Mouse (Mus musculus): ENCODE measurements around the gene Ofcc1. TPM values are rescaled to one million over a fixed set of nuclear protein-coding genes. Genes with fewer than 3 reads are reported as not detected.

Ofcc1 gene
- polyA plus RNA-seq, 1 experiment: not detected

DNA sequence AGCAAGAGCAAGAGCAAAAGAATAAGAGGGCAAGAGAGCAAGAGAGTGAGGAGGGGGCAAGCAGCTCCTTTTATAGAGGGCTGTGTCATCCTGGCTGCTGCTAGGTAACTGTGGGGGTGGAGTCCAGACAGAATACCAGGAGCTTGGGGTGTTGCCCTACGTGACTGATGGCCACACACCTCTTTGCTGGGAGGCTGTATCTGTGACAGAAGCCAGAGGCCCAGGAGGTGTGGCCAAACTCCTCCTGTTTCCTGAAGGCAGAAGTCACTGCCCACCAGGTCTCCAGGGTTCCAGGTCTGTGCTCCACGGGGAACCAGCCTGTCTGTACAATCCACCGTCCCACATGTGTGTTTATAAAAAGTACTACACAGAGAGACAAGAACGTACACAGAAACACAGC is 558 bp downstream of the Ofcc1 start:
- Histone ChIP-seq H3K27ac (ENCODE audit: control insufficient read depth, insufficient read depth, low read length) (no peak overlapping the region), H3K4me1 (replicated peaks; ENCODE audit: control insufficient read depth, insufficient read depth, low read length) (no peaks in the 10 kb centered on the region), H3K4me3 (ENCODE audit: control insufficient read depth, insufficient read depth, low read length) (no peak overlapping the region), H3K27me3 (ENCODE audit: control insufficient read depth, insufficient read depth, low read length) (no peaks in the 10 kb centered on the region), H3K36me3 (ENCODE audit: control insufficient read depth, insufficient read depth, low read length) (no peaks in the 10 kb centered on the region)
- TF ChIP-seq CTCF (IDR thresholded peaks at IDR 0.05; ENCODE audit: borderline replicate concordance, control insufficient read depth, extremely low read depth, insufficient read depth, low read length, poor library complexity) (no peak), POLR2A (IDR thresholded peaks at IDR 0.05; ENCODE audit: control insufficient read depth, extremely low read depth, insufficient read depth, low read length, poor library complexity) (no peak)
- DNase-seq: no peak
- 77% methylated on average over 4 of the region's 4 CpGs for WGBS

GRCm38 (mm10) chr13:40347045-40347444 is 14.2 kb downstream of the Ofcc1 start:
- Histone ChIP-seq H3K36me3 (ENCODE audit: control insufficient read depth, insufficient read depth, low read length) (no peaks in the 10 kb centered on the region), H3K4me3 (ENCODE audit: control insufficient read depth, insufficient read depth, low read length) (no peak overlapping the region), H3K4me1 (replicated peaks; ENCODE audit: control insufficient read depth, insufficient read depth, low read length) (no peaks in the 10 kb centered on the region), H3K27me3 (ENCODE audit: control insufficient read depth, insufficient read depth, low read length) (no peaks in the 10 kb centered on the region), H3K27ac (ENCODE audit: control insufficient read depth, insufficient read depth, low read length) (no peak overlapping the region)
- 98% methylated on average over 2 of the region's 2 CpGs for WGBS
- DNase-seq: no peak
- no peak for TF ChIP-seq POLR2A (IDR thresholded peaks at IDR 0.05; ENCODE audit: control insufficient read depth, extremely low read depth, insufficient read depth, low read length, poor library complexity)
- TF ChIP-seq CTCF (IDR thresholded peaks at IDR 0.05; ENCODE audit: borderline replicate concordance, control insufficient read depth, extremely low read depth, insufficient read depth, low read length, poor library complexity): no peak

DNA sequence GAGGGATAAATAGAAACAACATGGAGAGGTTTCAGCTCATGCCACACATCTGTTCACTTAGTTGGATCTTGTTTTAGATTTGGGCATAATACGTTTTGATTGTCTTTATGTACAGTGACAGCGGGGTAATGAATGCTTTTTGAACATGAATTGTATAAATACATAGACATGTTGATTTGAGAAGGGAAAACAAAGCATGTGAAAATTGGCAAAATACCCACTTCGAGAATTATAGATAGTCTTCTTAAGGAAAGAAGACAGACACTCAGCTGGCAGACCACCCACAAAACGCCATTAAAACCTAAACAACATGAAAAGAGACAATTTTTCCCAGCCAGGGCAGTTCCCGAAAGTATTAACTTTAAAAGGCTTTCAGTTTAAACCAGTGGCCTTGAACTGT is 37.9 kb downstream of the Ofcc1 start:
- Histone ChIP-seq H3K27ac (ENCODE audit: control insufficient read depth, insufficient read depth, low read length) (no peak overlapping the region), H3K4me3 (ENCODE audit: control insufficient read depth, insufficient read depth, low read length) (no peak overlapping the region), H3K27me3 (ENCODE audit: control insufficient read depth, insufficient read depth, low read length) (no peaks in the 10 kb centered on the region), H3K4me1 (replicated peaks; ENCODE audit: control insufficient read depth, insufficient read depth, low read length) (no peaks in the 10 kb centered on the region), H3K36me3 (ENCODE audit: control insufficient read depth, insufficient read depth, low read length) (no peaks in the 10 kb centered on the region)
- 94% methylated on average over 5 of the region's 5 CpGs for WGBS
- no peak for DNase-seq
- TF ChIP-seq CTCF (IDR thresholded peaks at IDR 0.05; ENCODE audit: borderline replicate concordance, control insufficient read depth, extremely low read depth, insufficient read depth, low read length, poor library complexity): no peak
- TF ChIP-seq POLR2A (IDR thresholded peaks at IDR 0.05; ENCODE audit: control insufficient read depth, extremely low read depth, insufficient read depth, low read length, poor library complexity): no peak

- 52% methylated on average over 6 of the region's 6 CpGs for WGBS
- no peaks in the 10 kb centered on the region for H3K36me3 ChIP-seq (ENCODE audit: control insufficient read depth, insufficient read depth, low read length)
- TF ChIP-seq CTCF (IDR thresholded peaks at IDR 0.05; ENCODE audit: borderline replicate concordance, control insufficient read depth, extremely low read depth, insufficient read depth, low read length, poor library complexity) (no peak), POLR2A (IDR thresholded peaks at IDR 0.05; ENCODE audit: control insufficient read depth, extremely low read depth, insufficient read depth, low read length, poor library complexity) (no peak)
- H3K27me3 ChIP-seq (ENCODE audit: control insufficient read depth, insufficient read depth, low read length): no peaks in the 10 kb centered on the region
- H3K4me3 ChIP-seq (ENCODE audit: control insufficient read depth, insufficient read depth, low read length): no peak overlapping the region
- DNase-seq: no peak
- no peaks in the 10 kb centered on the region for H3K4me1 ChIP-seq (replicated peaks; ENCODE audit: control insufficient read depth, insufficient read depth, low read length)
- no peak overlapping the region for H3K27ac ChIP-seq (ENCODE audit: control insufficient read depth, insufficient read depth, low read length)
Measured at GRCm38 (mm10) chr13:40320814-40321525, 40.3 kb downstream of the Ofcc1 start.

DNA sequence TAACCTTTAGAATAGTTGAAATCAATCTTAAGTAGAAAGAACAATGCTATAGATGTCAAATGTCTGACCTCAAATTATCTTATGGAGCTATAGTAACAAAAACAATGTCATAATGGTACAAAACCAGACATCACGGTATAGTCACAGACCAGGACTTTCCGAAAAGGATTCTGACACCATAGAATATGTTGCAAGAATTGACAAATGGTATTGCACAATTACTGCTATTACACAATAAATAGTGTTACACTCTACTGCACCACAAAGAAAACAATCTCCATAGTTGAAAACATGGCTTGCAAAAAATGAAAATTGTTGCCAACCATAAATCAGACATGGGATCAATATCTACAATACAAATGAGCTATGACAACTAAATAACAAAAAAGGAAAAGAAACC is 43.5 kb downstream of the Ofcc1 start:
- 95% methylated on average over 2 of the region's 2 CpGs for WGBS
- no peak for DNase-seq
- no peak for TF ChIP-seq CTCF (IDR thresholded peaks at IDR 0.05; ENCODE audit: borderline replicate concordance, control insufficient read depth, extremely low read depth, insufficient read depth, low read length, poor library complexity)
- TF ChIP-seq POLR2A (IDR thresholded peaks at IDR 0.05; ENCODE audit: control insufficient read depth, extremely low read depth, insufficient read depth, low read length, poor library complexity): no peak

GRCm38 (mm10) chr13:40315158-40315792 is 46.0 kb downstream of the Ofcc1 start:
- 81% methylated on average over 4 of the region's 4 CpGs for WGBS
- Histone ChIP-seq H3K27me3 (ENCODE audit: control insufficient read depth, insufficient read depth, low read length) (no peaks in the 10 kb centered on the region), H3K4me1 (replicated peaks; ENCODE audit: control insufficient read depth, insufficient read depth, low read length) (no peaks in the 10 kb centered on the region), H3K27ac (ENCODE audit: control insufficient read depth, insufficient read depth, low read length) (no peak overlapping the region), H3K4me3 (ENCODE audit: control insufficient read depth, insufficient read depth, low read length) (no peak overlapping the region), H3K36me3 (ENCODE audit: control insufficient read depth, insufficient read depth, low read length) (no peaks in the 10 kb centered on the region)
- TF ChIP-seq POLR2A (IDR thresholded peaks at IDR 0.05; ENCODE audit: control insufficient read depth, extremely low read depth, insufficient read depth, low read length, poor library complexity) (no peak), CTCF (IDR thresholded peaks at IDR 0.05; ENCODE audit: borderline replicate concordance, control insufficient read depth, extremely low read depth, insufficient read depth, low read length, poor library complexity) (no peak)
- no peak for DNase-seq

More for the DNA sequence above, 43.5 kb downstream of the Ofcc1 start:
- Histone ChIP-seq H3K27ac (ENCODE audit: control insufficient read depth, insufficient read depth, low read length) (no peak overlapping the region), H3K27me3 (ENCODE audit: control insufficient read depth, insufficient read depth, low read length) (no peaks in the 10 kb centered on the region), H3K4me3 (ENCODE audit: control insufficient read depth, insufficient read depth, low read length) (no peak overlapping the region), H3K36me3 (ENCODE audit: control insufficient read depth, insufficient read depth, low read length) (no peaks in the 10 kb centered on the region), H3K4me1 (replicated peaks; ENCODE audit: control insufficient read depth, insufficient read depth, low read length) (no peaks in the 10 kb centered on the region)
